Mouse (Mus musculus) limb, embryonic 14.5 days (tissue): Measurements from ENCODE around the gene Spata13. TPM values are rescaled to one million over a fixed set of nuclear protein-coding genes. Genes with fewer than 3 reads are reported as not detected.

Experiments used
- ATAC-seq: fragments of 200-750 bp; cut with Nextera tagmentation; 2 replicates; pipeline ENCODE4 v1.8.0; 2017; ENCODE audit warnings: low read depth, moderate number of reproducible peaks, moderate TSS enrichment; ENCODE audit not compliant: low FRiP score
- DNase-seq: peaks from one replicate; pipeline ENCODE4 v3.0.0-alpha.2; 2015; ENCODE audit warnings: low spot score
- H3K27ac ChIP-seq: fragments of 300-500 bp; sonication (generic); replicated peaks from 2 replicates; pipeline ENCODE4 v1.5.1; 2014; ENCODE audit warnings: low read depth, mild to moderate bottlenecking, low read length, moderate library complexity, mixed read lengths
- H3K27me3 ChIP-seq: fragments of 300-500 bp; sonication (generic); 2 replicates; pipeline ENCODE4 v1.6.1; 2014; ENCODE audit warnings: low read length, mixed read lengths; ENCODE audit not compliant: control insufficient read depth, insufficient read depth
- H3K36me3 ChIP-seq: fragments of 300-500 bp; sonication (generic); 2 replicates; pipeline ENCODE4 v1.6.1; 2014; ENCODE audit warnings: mild to moderate bottlenecking, low read length, moderate library complexity, mixed read lengths; ENCODE audit not compliant: control insufficient read depth, insufficient read depth
- H3K4me1 ChIP-seq: fragments of 300-500 bp; sonication (generic); 2 replicates; pipeline ENCODE4 v1.6.1; 2014; ENCODE audit warnings: antibody characterized with exemption, low read length, mixed read lengths; ENCODE audit not compliant: control insufficient read depth, insufficient read depth
- H3K4me2 ChIP-seq: fragments of 300-500 bp; sonication (generic); replicated peaks from 2 replicates; pipeline ENCODE4 v1.6.1; 2014; ENCODE audit warnings: low read depth, mild to moderate bottlenecking, low read length, moderate library complexity; ENCODE audit not compliant: severe bottlenecking
- H3K4me3 ChIP-seq: fragments of 300-500 bp; sonication (generic); replicated peaks from 2 replicates; pipeline ENCODE4 v1.5.1; 2014; ENCODE audit warnings: low read length
- H3K9ac ChIP-seq: fragments of 300-500 bp; sonication (generic); 2 replicates; pipeline ENCODE4 v1.6.1; 2014; ENCODE audit warnings: mild to moderate bottlenecking, low read depth, low read length, moderate library complexity; ENCODE audit not compliant: severe bottlenecking
- H3K9me3 ChIP-seq: fragments of 300-500 bp; sonication (generic); 2 replicates; pipeline ENCODE4 v1.6.1; 2016; ENCODE audit warnings: low read length; ENCODE audit not compliant: control insufficient read depth
- POLR2A ChIP-seq: fragments of 200-500 bp; IDR thresholded peaks from 2 replicates; pipeline ENCODE4 v1.8.0; 2012; ENCODE audit warnings: inconsistent platforms, mild to moderate bottlenecking, moderate library complexity, borderline replicate concordance; ENCODE audit not compliant: insufficient read depth, insufficient read length; ENCODE audit errors: extremely low read depth
- WGBS: fragments of 180-500 bp; shearing (Covaris S2); extraction: QIAGEN DNeasy Blood & Tissue Kit; methylation state at CpG from one replicate; pipeline ENCODE4 v1.1.7; 2014; 5-methylcytosine and 5-hydroxymethylcytosine counted together
- polyA plus RNA-seq, 2 experiments: library from polyadenylated mRNA; depleted of rRNA in 1 of 2; stranded (reverse) in 1 of 2; unstranded in 1 of 2; fragments of >200 nt; fragmentation: Nextera tagmentation in 1 of 2; extraction: Ambion mirVana in 1 of 2; gene quantifications; 2 replicates each; pipeline versions ENCODE4 v1.2.1 to v1.2.3; 2012 to 2014

Gene Spata13
- polyA plus RNA-seq, 2 experiments: 6.8 to 9.5 TPM

- DNase-seq: no peak
- Histone ChIP-seq H3K27me3 (no peaks in the 10 kb centered on the region), H3K4me1 (peaks cover 17% of the 10 kb centered on the region), H3K4me2 (no peak overlapping the region), H3K9me3 (no peaks in the 10 kb centered on the region), H3K27ac (no peak overlapping the region), H3K36me3 (no peaks in the 10 kb centered on the region), H3K4me3 (no peak overlapping the region), H3K9ac (no peak overlapping the region)
- ATAC-seq: no peak
- WGBS: 50% methylated on average over 10 of the region's 10 CpGs
- TF ChIP-seq POLR2A: no peak
Measured at GRCm38 (mm10) chr14:60702377-60703140, 68.8 kb downstream of the Spata13 start.

GRCm38 (mm10) chr14:60704510-60704909 is 70.7 kb downstream of the Spata13 start:
- ATAC-seq (no peak), DNase-seq (no peak)
- Histone ChIP-seq H3K4me1 (peaks cover 30% of the 10 kb centered on the region), H3K9ac (no peak overlapping the region), H3K4me3 (no peak overlapping the region), H3K27ac (peak overlapping the region; percentile 59; the same call in 1 of the 2 replicates), H3K4me2 (no peak overlapping the region), H3K27me3 (no peaks in the 10 kb centered on the region), H3K36me3 (no peaks in the 10 kb centered on the region), H3K9me3 (no peaks in the 10 kb centered on the region)
- 62% methylated on average over 6 of the region's 6 CpGs for WGBS
- no peak for TF ChIP-seq POLR2A

GRCm38 (mm10) chr14:60704961-60705360 is 71.2 kb downstream of the Spata13 start:
- Histone ChIP-seq H3K27me3 (no peaks in the 10 kb centered on the region), H3K27ac (peak overlapping the region; percentile 59), H3K4me3 (no peak overlapping the region), H3K36me3 (no peaks in the 10 kb centered on the region), H3K9me3 (no peaks in the 10 kb centered on the region), H3K4me2 (no peak overlapping the region), H3K4me1 (peaks cover 33% of the 10 kb centered on the region), H3K9ac (no peak overlapping the region)
- WGBS: 48% methylated on average over 3 of the region's 3 CpGs
- ATAC-seq (0 out of 2 replicates have a peak, but pooled peaks have one; percentile 26), DNase-seq (peak; percentile 34)
- TF ChIP-seq POLR2A: no peak

GRCm38 (mm10) chr14:60709192-60709591 is 75.4 kb downstream of the Spata13 start:
- H3K4me1 ChIP-seq: peaks cover 28% of the 10 kb centered on the region
- ATAC-seq: no peak
- WGBS: 35% methylated on average over 11 of the region's 11 CpGs

GRCm38 (mm10) chr14:60709749-60710148 is 75.9 kb downstream of the Spata13 start:
- 91% methylated on average over 8 of the region's 8 CpGs for WGBS
- Histone ChIP-seq H3K36me3 (no peaks in the 10 kb centered on the region), H3K9ac (no peak overlapping the region), H3K4me2 (no peak overlapping the region), H3K4me3 (no peak overlapping the region), H3K27me3 (no peaks in the 10 kb centered on the region), H3K27ac (peak overlapping the region; percentile 33; the same call in 1 of the 2 replicates), H3K4me1 (peaks cover 28% of the 10 kb centered on the region), H3K9me3 (no peaks in the 10 kb centered on the region)
- ATAC-seq (no peak), DNase-seq (no peak)
- no peak for TF ChIP-seq POLR2A

More at GRCm38 (mm10) chr14:60709192-60709591, 75.4 kb downstream of the Spata13 start:
- Histone ChIP-seq H3K4me2 (no peak overlapping the region), H3K27ac (peak overlapping the region; percentile 33; the same call in 1 of the 2 replicates), H3K4me3 (no peak overlapping the region), H3K9ac (no peak overlapping the region), H3K27me3 (no peaks in the 10 kb centered on the region), H3K36me3 (no peaks in the 10 kb centered on the region), H3K9me3 (no peaks in the 10 kb centered on the region)
- no peak for TF ChIP-seq POLR2A
- no peak for DNase-seq

- 95% methylated on average over 5 of the region's 5 CpGs for WGBS
- Histone ChIP-seq H3K27me3 (no peaks in the 10 kb centered on the region), H3K27ac (no peak overlapping the region), H3K36me3 (no peaks in the 10 kb centered on the region), H3K4me1 (peaks cover 16% of the 10 kb centered on the region), H3K9me3 (no peaks in the 10 kb centered on the region), H3K9ac (no peak overlapping the region), H3K4me3 (no peak overlapping the region), H3K4me2 (no peak overlapping the region)
- ATAC-seq (no peak), DNase-seq (no peak)
- TF ChIP-seq POLR2A: no peak
Measured at GRCm38 (mm10) chr14:60711161-60711560, 77.4 kb downstream of the Spata13 start.
